Mouse (Mus musculus): ENCODE results near the gene AC170998.1. TPM values are rescaled to one million over a fixed set of nuclear protein-coding genes. Genes with fewer than 3 reads are reported as not detected.
"Not testable (repeated sequence)": the region's sequence is repeated elsewhere in the genome, so short reads cannot be mapped to it uniquely, and the experiment has no call there.

The AC170998.1 gene
- total RNA-seq, 4 experiments from 2014 or later = 0.58 to 3.7 (median 2.1) TPM

GRCm38 (mm10) chr17:28760736-28761312 is 34.9 kb downstream of the AC170998.1 start:
- DNase-seq = no peak

- DNase-seq = peak; percentile 72
Observed at GRCm38 (mm10) chr17:28761871-28762270, 36.0 kb downstream of the AC170998.1 start.

- DNase-seq = peak; percentile 86
Observed at GRCm38 (mm10) chr17:28766203-28766602, 40.3 kb downstream of the AC170998.1 start.

GRCm38 (mm10) chr17:28766781-28767515 is 41.1 kb downstream of the AC170998.1 start:
- peak; percentile 45 for DNase-seq

- no peak for DNase-seq
Observed at GRCm38 (mm10) chr17:28769121-28769874, 43.4 kb downstream of the AC170998.1 start, which contains the start of gene Mapk13. Mapk13 (plus strand) TSS chr17:28769297.

GRCm38 (mm10) chr17:28769875-28770421 is 44.1 kb downstream of the AC170998.1 start:
- DNase-seq = no peak

- no peak for DNase-seq
Observed at GRCm38 (mm10) chr17:28771289-28771688, 45.4 kb downstream of the AC170998.1 start.

- not testable (repeated sequence) for DNase-seq
Observed at GRCm38 (mm10) chr17:28774303-28774702, 48.4 kb downstream of the AC170998.1 start.

- no peak for DNase-seq
Observed at GRCm38 (mm10) chr17:28775161-28775560, 49.3 kb downstream of the AC170998.1 start.

Other genes with a start within 250 kb of the AC170998.1 start
- 100 to 1,000 TPM in 2 of 4 experiments, 10 to 100 TPM in 2; 77.9 to 150 (median 98.7) TPM for gene Fkbp5, start 208.6 kb upstream of the AC170998.1 start, total RNA-seq (2022)
- gene Armc12, start 195.3 kb upstream of the AC170998.1 start, total RNA-seq (2022) = not detected
- gene Clpsl2, start 176.7 kb upstream of the AC170998.1 start, total RNA-seq (2022) = not detected
- gene Clps, start 165.3 kb upstream of the AC170998.1 start, total RNA-seq (2022) = not detected
- 1 to 10 TPM; 2.6 to 6.7 (median 4.2) TPM for gene Lhfpl5, start 150.4 kb upstream of the AC170998.1 start, total RNA-seq (2022)
- 10 to 100 TPM; 68.4 to 81.5 (median 72.8) TPM for gene Srpk1, start 103.4 kb upstream of the AC170998.1 start, total RNA-seq (2022)
- gene Slc26a8, start 35.9 kb upstream of the AC170998.1 start, total RNA-seq (2022) = 1 to 10 TPM; 1.4 to 3.1 (median 2.5) TPM
- gene Mapk14, start 34.8 kb upstream of the AC170998.1 start, total RNA-seq (2022) = 10 to 100 TPM; 71.9 to 99.0 (median 78.8) TPM
- 100 to 1,000 TPM; 128 to 457 (median 281) TPM for gene Mapk13, start 43.2 kb downstream of the AC170998.1 start, total RNA-seq (2022)
- 10 to 100 TPM; 75.6 to 83.4 (median 77.1) TPM for gene Brpf3, start 75.0 kb downstream of the AC170998.1 start, total RNA-seq (2022)
- gene Pnpla1, start 132.3 kb downstream of the AC170998.1 start, total RNA-seq (2022) = under 1 TPM in 2 of 4 experiments, not detected in 2; 0.12 to 0.18 TPM
- gene 4930539E08Rik, start 189.2 kb downstream of the AC170998.1 start, total RNA-seq (2022) = under 1 TPM in 1 of 4 experiments, not detected in 3; 0.05 TPM
- not detected for gene Pxt1, start 217.8 kb downstream of the AC170998.1 start, total RNA-seq (2022)
- 10 to 100 TPM; 42.6 to 51.5 (median 45.9) TPM for gene Kctd20, start 225.9 kb downstream of the AC170998.1 start, total RNA-seq (2022)

Data from adrenal gland, adult 8-10 months (tissue).